Mouse (Mus musculus) kidney, embryonic 14.5 days (tissue): ENCODE results near the gene Lztr1. TPM values are rescaled to one million over a fixed set of nuclear protein-coding genes. Genes with fewer than 3 reads are reported as not detected.
"Not testable (repeated sequence)": the region's sequence is repeated elsewhere in the genome, so short reads cannot be mapped to it uniquely, and the experiment has no call there.

Experiments
- ATAC-seq: fragments of 200-750 bp; cut with Nextera tagmentation; 2 replicates; pipeline ENCODE4 v1.8.0; 2017; ENCODE audit warnings: moderate number of reproducible peaks, mild to moderate bottlenecking, moderate TSS enrichment, moderate library complexity; ENCODE audit not compliant: low FRiP score, low TSS enrichment
- H3K27ac ChIP-seq: fragments of 300-500 bp; sonication (generic); 2 replicates; pipeline ENCODE4 v1.5.1; 2014; ENCODE audit warnings: low read depth, mild to moderate bottlenecking, low read length, moderate library complexity, mixed read lengths
- H3K27me3 ChIP-seq: fragments of 300-500 bp; sonication (generic); 2 replicates; pipeline ENCODE4 v1.6.1; 2014; ENCODE audit warnings: mild to moderate bottlenecking, low read length; ENCODE audit not compliant: control insufficient read depth, insufficient read depth
- H3K36me3 ChIP-seq: fragments of 300-500 bp; sonication (generic); 2 replicates; pipeline ENCODE4 v1.6.1; 2014; ENCODE audit warnings: low read length, mixed read lengths; ENCODE audit not compliant: control insufficient read depth, insufficient read depth
- H3K4me1 ChIP-seq: fragments of 300-500 bp; sonication (generic); 2 replicates; pipeline ENCODE4 v1.6.1; 2014; ENCODE audit warnings: low read length, mixed read lengths; ENCODE audit not compliant: control insufficient read depth, insufficient read depth
- H3K4me2 ChIP-seq: fragments of 300-500 bp; sonication (generic); replicated peaks from 2 replicates; pipeline ENCODE4 v1.6.1; 2014; ENCODE audit warnings: low read depth, mild to moderate bottlenecking, low read length
- H3K4me3 ChIP-seq: fragments of 300-500 bp; sonication (generic); 2 replicates; pipeline ENCODE4 v1.5.1; 2014; ENCODE audit warnings: mild to moderate bottlenecking, low read length
- H3K9ac ChIP-seq: fragments of 300-500 bp; sonication (generic); 2 replicates; pipeline ENCODE4 v1.6.1; 2014; ENCODE audit warnings: low read depth, mild to moderate bottlenecking, low read length, moderate library complexity
- H3K9me3 ChIP-seq: fragments of 300-500 bp; sonication (generic); 2 replicates; pipeline ENCODE4 v1.6.1; 2016; ENCODE audit warnings: low read length; ENCODE audit not compliant: control insufficient read depth
- WGBS: fragments of 180-500 bp; shearing (Covaris S2); extraction: QIAGEN DNeasy Blood & Tissue Kit; methylation state at CpG from one replicate; pipeline ENCODE4 v1.1.7; 2014; 5-methylcytosine and 5-hydroxymethylcytosine counted together
- polyA plus RNA-seq: library from polyadenylated mRNA; unstranded; fragments of >200 nt; fragmentation: Nextera tagmentation; extraction: Ambion mirVana; gene quantifications from 2 replicates; pipeline ENCODE4 v1.2.1, GENCODE M21; 2014

Gene Lztr1
- polyA plus RNA-seq, 1 experiment from 2014 or later: 81.4 TPM

- 65% methylated on average over 2 of the region's 2 CpGs for WGBS
- H3K27ac ChIP-seq: no peak overlapping the region
- no peaks in the 10 kb centered on the region for H3K36me3 ChIP-seq
Measured at GRCm38 (mm10) chr16:17496499-17497305, 11.8 kb upstream of the Lztr1 start.

GRCm38 (mm10) chr16:17499249-17499883, 9.1 kb upstream of the Lztr1 start:
- no peaks in the 10 kb centered on the region for H3K9me3 ChIP-seq
- H3K36me3 ChIP-seq: no peaks in the 10 kb centered on the region
- no peak overlapping the region for H3K9ac ChIP-seq
- ATAC-seq: no peak
- H3K4me3 ChIP-seq: no peak overlapping the region
- WGBS: 37% methylated on average over 9 of the region's 10 CpGs
- no peaks in the 10 kb centered on the region for H3K27me3 ChIP-seq
- peaks cover 4% of the 10 kb centered on the region; the same call in 1 of the 2 replicates for H3K4me1 ChIP-seq
- H3K27ac ChIP-seq: no peak overlapping the region
- H3K4me2 ChIP-seq: no peak overlapping the region

More at GRCm38 (mm10) chr16:17496499-17497305, 11.8 kb upstream of the Lztr1 start:
- Histone ChIP-seq H3K4me3 (no peak overlapping the region), H3K9me3 (no peaks in the 10 kb centered on the region), H3K4me2 (no peak overlapping the region), H3K4me1 (peaks cover 4% of the 10 kb centered on the region; the same call in 1 of the 2 replicates), H3K9ac (no peak overlapping the region), H3K27me3 (no peaks in the 10 kb centered on the region)
- ATAC-seq: no peak

GRCm38 (mm10) chr16:17502681-17503080, 5.8 kb upstream of the Lztr1 start:
- Histone ChIP-seq H3K27me3 (no peaks in the 10 kb centered on the region), H3K4me2 (no peak overlapping the region), H3K36me3 (no peaks in the 10 kb centered on the region), H3K9me3 (no peaks in the 10 kb centered on the region), H3K4me3 (no peak overlapping the region), H3K27ac (no peak overlapping the region), H3K4me1 (no peaks in the 10 kb centered on the region), H3K9ac (no peak overlapping the region)
- no peak for ATAC-seq
- WGBS: 82% methylated on average over 4 of the region's 4 CpGs

GRCm38 (mm10) chr16:17507018-17507552, 1.4 kb upstream of the Lztr1 start:
- H3K27ac ChIP-seq: no peak overlapping the region
- H3K4me3 ChIP-seq: no peak overlapping the region
- H3K4me2 ChIP-seq: no peak overlapping the region
- 82% methylated on average over 5 of the region's 5 CpGs for WGBS
- no peak for ATAC-seq
- peaks cover 7% of the 10 kb centered on the region for H3K4me1 ChIP-seq
- H3K9me3 ChIP-seq: no peaks in the 10 kb centered on the region
- no peak overlapping the region for H3K9ac ChIP-seq
- peaks cover 4% of the 10 kb centered on the region; the same call in 1 of the 2 replicates for H3K36me3 ChIP-seq
- no peaks in the 10 kb centered on the region for H3K27me3 ChIP-seq

GRCm38 (mm10) chr16:17508031-17508430, 457 bp upstream of the Lztr1 start:
- Histone ChIP-seq H3K4me2 (peak overlapping the region; percentile 61), H3K36me3 (peaks cover 12% of the 10 kb centered on the region; the same call in 1 of the 2 replicates), H3K4me3 (peak overlapping the region; percentile 63), H3K9ac (peak overlapping the region; percentile 75)
- H3K27me3 ChIP-seq, H3K4me1 ChIP-seq, ATAC-seq, H3K27ac ChIP-seq, H3K9me3 ChIP-seq: not testable (repeated sequence)
- WGBS: 30% methylated on average over 3 of the region's 3 CpGs

GRCm38 (mm10) chr16:17509240-17509597, 731 bp downstream of the Lztr1 start:
- no peaks in the 10 kb centered on the region for H3K9me3 ChIP-seq
- peak overlapping the region; percentile 61 for H3K4me2 ChIP-seq
- H3K36me3 ChIP-seq: peaks cover 22% of the 10 kb centered on the region
- no peak overlapping the region for H3K27ac ChIP-seq
- H3K4me3 ChIP-seq: peak overlapping the region; percentile 63
- H3K4me1 ChIP-seq: peaks cover 7% of the 10 kb centered on the region
- peak; percentile 2; the same call in 1 of the 2 replicates for ATAC-seq
- H3K27me3 ChIP-seq: no peaks in the 10 kb centered on the region
- WGBS: 14% methylated on average over 9 of the region's 9 CpGs
- H3K9ac ChIP-seq: peak overlapping the region; percentile 75

- no peaks in the 10 kb centered on the region for H3K27me3 ChIP-seq
- 99% methylated on average over 2 of the region's 2 CpGs for WGBS
- no peak overlapping the region for H3K27ac ChIP-seq
- H3K4me1 ChIP-seq: peaks cover 7% of the 10 kb centered on the region
- H3K36me3 ChIP-seq: peaks cover 22% of the 10 kb centered on the region
- H3K4me2 ChIP-seq: no peak overlapping the region
- no peak for ATAC-seq
- H3K4me3 ChIP-seq: no peak overlapping the region; the same call in 1 of the 2 replicates
- no peak overlapping the region for H3K9ac ChIP-seq
- H3K9me3 ChIP-seq: no peaks in the 10 kb centered on the region
Measured at GRCm38 (mm10) chr16:17510143-17510542, 1.7 kb downstream of the Lztr1 start.

GRCm38 (mm10) chr16:17510686-17511085, 2.2 kb downstream of the Lztr1 start:
- no peak for ATAC-seq
- Histone ChIP-seq H3K9ac (no peak overlapping the region), H3K27ac (no peak overlapping the region), H3K9me3 (no peaks in the 10 kb centered on the region), H3K4me1 (peaks cover 7% of the 10 kb centered on the region), H3K4me2 (no peak overlapping the region), H3K4me3 (no peak overlapping the region), H3K36me3 (peaks cover 25% of the 10 kb centered on the region), H3K27me3 (no peaks in the 10 kb centered on the region)
- WGBS: 91% methylated on average over 2 of the region's 2 CpGs

- peaks cover 32% of the 10 kb centered on the region for H3K36me3 ChIP-seq
- no peak for ATAC-seq
Measured at GRCm38 (mm10) chr16:17511431-17511830, 2.9 kb downstream of the Lztr1 start.

More at GRCm38 (mm10) chr16:17511431-17511830, 2.9 kb downstream of the Lztr1 start:
- Histone ChIP-seq H3K9ac (no peak overlapping the region), H3K4me3 (no peak overlapping the region), H3K4me2 (no peak overlapping the region), H3K27ac (no peak overlapping the region), H3K27me3 (no peaks in the 10 kb centered on the region), H3K9me3 (no peaks in the 10 kb centered on the region), H3K4me1 (peaks cover 7% of the 10 kb centered on the region)
- WGBS: 93% methylated on average over 4 of the region's 4 CpGs
